Mouse (Mus musculus): Measurements from ENCODE around the gene Os9. TPM values are rescaled to one million over a fixed set of nuclear protein-coding genes. Genes with fewer than 3 reads are reported as not detected.
"Not testable (repeated sequence)": the region's sequence is repeated elsewhere in the genome, so short reads cannot be mapped to it uniquely, and the experiment has no call there.

Gene Os9
- polyA plus RNA-seq, 1 experiment from 2014 or later: 118 TPM

- ATAC-seq (ENCODE audit: low FRiP score): no peak; the same call in 1 of the 2 replicates
- H3K9me3 ChIP-seq (replicated peaks): no peaks in the 10 kb centered on the region
- H3K27ac ChIP-seq: peak overlapping the region; percentile 87
- 0 out of 2 replicates have a peak, but pooled peaks cover under 1% of the 10 kb centered on the region for H3K27me3 ChIP-seq
- peak overlapping the region; percentile 95 for H3K9ac ChIP-seq
- peak overlapping the region; percentile 86 for H3K4me2 ChIP-seq (replicated peaks)
- peak overlapping the region; percentile 85 for H3K4me3 ChIP-seq
- H3K36me3 ChIP-seq: peaks cover 37% of the 10 kb centered on the region
- H3K4me1 ChIP-seq: peaks cover 52% of the 10 kb centered on the region
- WGBS: 15% methylated on average over 37 of the region's 37 CpGs
Observed at GRCm38 (mm10) chr10:127063913-127064870, 56.7 kb downstream of the Os9 start.

DNA sequence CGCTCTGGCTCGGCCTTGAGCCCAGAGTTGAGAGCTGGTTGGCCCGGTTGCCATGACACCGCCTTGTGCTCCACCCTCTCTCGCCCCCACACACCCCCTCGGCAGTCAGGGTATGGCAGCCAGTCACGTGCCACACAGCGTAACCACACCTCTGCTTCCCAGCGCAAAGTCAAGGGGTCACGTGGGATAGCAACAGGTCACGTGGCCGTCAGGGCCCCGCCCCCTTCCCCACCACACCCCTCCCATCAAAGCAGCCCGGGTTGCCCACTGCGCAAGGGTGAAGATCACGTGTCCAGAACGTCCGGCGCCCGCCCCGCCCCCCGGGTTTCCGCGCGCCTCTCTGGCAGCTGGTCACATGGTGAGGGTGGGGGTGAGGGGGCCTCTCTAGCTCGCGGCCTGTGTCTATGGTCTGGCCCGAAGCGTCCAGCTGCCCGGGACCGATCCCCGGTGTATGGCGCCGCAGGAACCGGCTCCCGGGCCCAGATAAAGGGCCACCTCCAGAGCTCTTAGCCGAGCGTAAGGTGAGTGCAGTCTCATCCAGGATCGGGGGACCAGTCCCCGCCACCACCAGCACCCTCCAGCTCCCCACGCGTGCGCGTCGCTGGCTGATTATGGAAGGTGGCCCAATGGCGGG lies 57.6 kb downstream of the Os9 start, which contains the start of gene Cdk4:
Gene Cdk4, plus strand, starts transcription at position 296 of the 634 bp plus-strand sequence.
- Histone ChIP-seq H3K36me3 (peaks cover 36% of the 10 kb centered on the region), H3K27ac (peak within 1 kb of the TSS; percentile 87), H3K4me2 (replicated peaks) (peak within 1 kb of the TSS; percentile 86), H3K4me1 (peaks cover 51% of the 10 kb centered on the region), H3K27me3 (0 out of 2 replicates have a peak, but pooled peaks cover 4% of the 10 kb centered on the region), H3K4me3 (peak within 1 kb of the TSS; percentile 85), H3K9ac (peak within 1 kb of the TSS; percentile 95), H3K9me3 (replicated peaks) (no peaks in the 10 kb centered on the region)
- WGBS: under 1% methylated on average over 45 of the region's 46 CpGs
- ATAC-seq (ENCODE audit: low FRiP score): peak; percentile 92

- H3K27ac ChIP-seq: peak overlapping the region; percentile 72; the same call in 1 of the 2 replicates
- no peak overlapping the region for H3K9ac ChIP-seq
- no peak overlapping the region for H3K4me2 ChIP-seq (replicated peaks)
Observed at GRCm38 (mm10) chr10:127062503-127062902, 58.4 kb downstream of the Os9 start.

GRCm38 (mm10) chr10:127062101-127062500 lies 58.8 kb downstream of the Os9 start:
- H3K27ac ChIP-seq; H3K27me3 ChIP-seq; H3K9me3 ChIP-seq (replicated peaks); H3K4me3 ChIP-seq; H3K4me2 ChIP-seq (replicated peaks); ATAC-seq (ENCODE audit: low FRiP score); H3K9ac ChIP-seq: not testable (repeated sequence)
- peaks cover 30% of the 10 kb centered on the region for H3K36me3 ChIP-seq
- WGBS: 89% methylated on average over 4 of the region's 4 CpGs
- H3K4me1 ChIP-seq: peaks cover 51% of the 10 kb centered on the region

More at GRCm38 (mm10) chr10:127062503-127062902, 58.4 kb downstream of the Os9 start:
- 81% methylated on average over 5 of the region's 5 CpGs for WGBS
- H3K9me3 ChIP-seq (replicated peaks): no peaks in the 10 kb centered on the region
- H3K4me1 ChIP-seq: peaks cover 51% of the 10 kb centered on the region
- H3K36me3 ChIP-seq: peaks cover 30% of the 10 kb centered on the region
- no peak for ATAC-seq (ENCODE audit: low FRiP score)
- 0 out of 2 replicates have a peak, but pooled peaks cover 4% of the 10 kb centered on the region for H3K27me3 ChIP-seq
- no peak overlapping the region for H3K4me3 ChIP-seq

GRCm38 (mm10) chr10:127061513-127061912 lies 59.4 kb downstream of the Os9 start:
- H3K36me3 ChIP-seq: peaks cover 28% of the 10 kb centered on the region
- no peak for ATAC-seq (ENCODE audit: low FRiP score)
- 0 out of 2 replicates have a peak, but pooled peaks cover 4% of the 10 kb centered on the region for H3K27me3 ChIP-seq
- peak overlapping the region; percentile 97 for H3K27ac ChIP-seq
- no peaks in the 10 kb centered on the region for H3K9me3 ChIP-seq (replicated peaks)
- peaks cover 47% of the 10 kb centered on the region for H3K4me1 ChIP-seq
- 73% methylated on average over 2 of the region's 2 CpGs for WGBS
- peak overlapping the region; percentile 94 for H3K4me2 ChIP-seq (replicated peaks)
- peak overlapping the region; percentile 94; the same call in 1 of the 2 replicates for H3K4me3 ChIP-seq
- H3K9ac ChIP-seq: no peak overlapping the region

GRCm38 (mm10) chr10:127061085-127061484 lies 59.8 kb downstream of the Os9 start:
- H3K27me3 ChIP-seq: 0 out of 2 replicates have a peak, but pooled peaks cover 6% of the 10 kb centered on the region
- H3K27ac ChIP-seq: peak overlapping the region; percentile 97
- ATAC-seq (ENCODE audit: low FRiP score): no peak
- no peaks in the 10 kb centered on the region for H3K9me3 ChIP-seq (replicated peaks)
- peak overlapping the region; percentile 94 for H3K4me3 ChIP-seq
- H3K4me2 ChIP-seq (replicated peaks): peak overlapping the region; percentile 94
- WGBS: 39% methylated on average over 5 of the region's 5 CpGs
- peak overlapping the region; percentile 99 for H3K9ac ChIP-seq
- H3K36me3 ChIP-seq: peaks cover 28% of the 10 kb centered on the region
- peaks cover 48% of the 10 kb centered on the region for H3K4me1 ChIP-seq

DNA sequence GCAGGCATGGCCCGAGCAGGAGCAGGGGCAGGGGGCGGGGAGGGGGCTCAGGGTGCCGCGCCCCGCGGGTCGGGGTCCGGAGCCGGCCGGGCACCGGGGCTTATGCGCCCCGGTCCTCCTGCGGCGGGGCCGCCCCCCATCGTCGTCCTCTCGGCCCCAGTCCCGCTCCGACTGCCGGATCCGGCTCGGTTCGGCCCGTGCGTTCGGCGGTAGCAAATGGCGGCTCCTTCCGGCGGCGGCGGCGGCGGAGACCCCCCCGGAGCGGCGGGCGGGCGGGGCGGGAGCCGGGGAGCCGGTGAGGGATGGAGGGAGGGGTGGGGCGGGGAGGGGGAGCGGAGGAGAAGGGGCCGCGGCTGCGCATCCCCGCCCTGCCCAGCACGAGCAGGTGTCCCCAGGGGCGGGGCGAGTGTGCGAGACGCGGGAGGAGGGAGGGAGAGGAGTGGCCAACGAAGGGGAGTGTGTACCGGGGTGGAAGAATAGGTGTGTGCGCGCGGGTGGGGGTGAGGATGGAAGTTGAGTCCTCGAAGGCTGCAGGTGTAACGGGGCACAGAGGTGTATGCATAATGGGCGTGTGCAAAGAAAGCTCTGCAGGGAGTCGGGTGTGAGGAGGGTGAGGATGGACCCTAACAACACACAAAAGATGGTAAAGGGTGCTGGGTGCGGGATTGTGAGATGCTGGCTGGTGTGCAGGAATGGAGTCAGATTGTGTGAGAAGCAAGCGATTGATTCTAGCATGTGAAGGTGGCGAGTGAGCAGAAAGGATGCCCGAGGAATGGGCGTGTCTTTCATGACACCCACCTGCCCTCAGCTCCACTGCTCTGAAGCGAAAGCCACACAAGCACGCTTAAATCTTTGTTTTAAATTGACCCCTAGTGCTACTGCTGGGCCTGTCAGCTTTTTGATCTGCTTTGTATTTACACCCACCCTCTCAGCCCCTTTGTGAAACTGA lies 60.7 kb downstream of the Os9 start, which contains the start of gene March9:
Gene March9, minus strand, starts transcription at position 217 of the 949 bp plus-strand sequence.
- H3K27me3 ChIP-seq: 0 out of 2 replicates have a peak, but pooled peaks cover 6% of the 10 kb centered on the region
- H3K36me3 ChIP-seq: peaks cover 27% of the 10 kb centered on the region
- H3K4me1 ChIP-seq: peaks cover 46% of the 10 kb centered on the region
- peak within 1 kb of the TSS; percentile 94 for H3K4me2 ChIP-seq (replicated peaks)
- ATAC-seq (ENCODE audit: low FRiP score): peak; percentile 30
- peak within 1 kb of the TSS; percentile 99 for H3K9ac ChIP-seq
- H3K9me3 ChIP-seq (replicated peaks): no peaks in the 10 kb centered on the region
- WGBS: under 1% methylated on average over 54 of the region's 72 CpGs
- H3K27ac ChIP-seq: peak within 1 kb of the TSS; percentile 97
- peak within 1 kb of the TSS; percentile 94 for H3K4me3 ChIP-seq

- Histone ChIP-seq H3K36me3 (peaks cover 29% of the 10 kb centered on the region), H3K9ac (peak overlapping the region; percentile 99), H3K4me2 (replicated peaks) (peak overlapping the region; percentile 94), H3K4me3 (peak overlapping the region; percentile 94), H3K27ac (peak overlapping the region; percentile 97), H3K4me1 (peaks cover 37% of the 10 kb centered on the region), H3K9me3 (replicated peaks) (no peaks in the 10 kb centered on the region), H3K27me3 (0 out of 2 replicates have a peak, but pooled peaks cover 6% of the 10 kb centered on the region)
- WGBS: under 1% methylated on average over 47 of the region's 92 CpGs
- ATAC-seq (ENCODE audit: low FRiP score): no peak
Observed at GRCm38 (mm10) chr10:127059174-127059967, 61.6 kb downstream of the Os9 start.

DNA sequence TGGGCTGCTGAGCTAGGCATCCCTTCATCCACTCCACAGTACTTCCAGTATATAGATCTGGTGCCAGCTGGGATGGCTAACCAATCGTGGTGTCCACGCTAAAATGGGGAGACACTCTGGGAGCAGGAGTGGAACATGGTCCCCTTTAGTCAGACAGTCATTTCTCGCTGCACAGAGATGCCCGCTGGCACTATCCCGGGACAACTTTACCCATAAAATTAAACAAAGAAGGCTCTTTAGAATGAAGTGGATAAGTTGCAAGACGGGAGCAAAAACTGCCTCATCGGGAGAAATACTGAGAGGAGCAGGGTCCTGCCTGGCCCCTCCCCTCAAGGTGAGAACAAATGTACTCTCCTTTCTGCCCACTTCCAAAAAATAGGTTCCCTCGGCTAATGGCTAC lies 62.2 kb downstream of the Os9 start:
- Histone ChIP-seq H3K4me2 (replicated peaks) (peak overlapping the region; percentile 94), H3K36me3 (peaks cover 31% of the 10 kb centered on the region), H3K27me3 (0 out of 2 replicates have a peak, but pooled peaks cover 6% of the 10 kb centered on the region), H3K27ac (peak overlapping the region; percentile 97), H3K9ac (peak overlapping the region; percentile 99), H3K4me3 (peak overlapping the region; percentile 94), H3K4me1 (peaks cover 37% of the 10 kb centered on the region), H3K9me3 (replicated peaks) (no peaks in the 10 kb centered on the region)
- 6% methylated on average over 8 of the region's 8 CpGs for WGBS
- ATAC-seq (ENCODE audit: low FRiP score): no peak

- Histone ChIP-seq H3K9ac (peak overlapping the region; percentile 99), H3K27me3 (0 out of 2 replicates have a peak, but pooled peaks cover 6% of the 10 kb centered on the region), H3K4me2 (replicated peaks) (peak overlapping the region; percentile 94), H3K9me3 (replicated peaks) (no peaks in the 10 kb centered on the region), H3K4me3 (peak overlapping the region; percentile 94), H3K4me1 (peaks cover 37% of the 10 kb centered on the region), H3K27ac (0 out of 2 replicates have a peak overlapping the region, but pooled peaks have one; percentile 97), H3K36me3 (peaks cover 36% of the 10 kb centered on the region)
- 2% methylated on average over 9 of the region's 9 CpGs for WGBS
- 0 out of 2 replicates have a peak, but pooled peaks have one; percentile 3 for ATAC-seq (ENCODE audit: low FRiP score)
Observed at GRCm38 (mm10) chr10:127058161-127058560, 62.8 kb downstream of the Os9 start.
